Mouse (Mus musculus) right cerebral cortex, postnatal 36 days (tissue): ENCODE data around the gene Mboat7.

Experiments used
- DNase-seq, 2 experiments: peaks; one replicate each; pipeline ENCODE4 v3.0.0; 2022; ENCODE audit warnings: low spot score in 2 of 2, mixed read lengths in 1 of 2

Gene Mboat7

GRCm38 (mm10) chr7:3692382-3692986, 839 bp downstream of the Mboat7 start, which contains the start of gene Tsen34:
Gene Tsen34, plus strand, starts transcription at chr7:3692863.
- DNase-seq: no peak

GRCm38 (mm10) chr7:3691919-3692318, 1.4 kb downstream of the Mboat7 start:
- no peak for DNase-seq

- DNase-seq: no peak
Measured at GRCm38 (mm10) chr7:3685400-3686187, 7.7 kb downstream of the Mboat7 start.

DNA sequence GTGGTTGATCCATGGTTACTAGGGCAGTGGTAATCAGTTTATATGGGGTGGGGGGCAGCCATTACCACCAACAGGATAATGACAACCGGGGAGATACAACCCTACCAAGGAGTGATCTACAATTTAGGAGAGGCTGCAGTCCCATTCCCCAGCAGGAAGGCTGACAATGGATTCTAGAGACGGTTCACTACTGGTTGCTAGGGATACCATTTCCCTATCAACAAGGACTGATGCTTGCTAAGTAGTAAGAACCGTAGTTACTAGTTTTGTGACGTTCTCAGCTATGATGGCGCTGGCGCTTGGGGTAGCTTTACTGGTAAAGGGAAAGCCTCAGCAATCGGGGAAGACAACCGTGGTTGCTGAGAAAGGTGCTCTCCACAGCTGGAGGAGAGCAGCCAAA, 8.6 kb downstream of the Mboat7 start:
- no peak for DNase-seq

- no peak for DNase-seq
Measured at GRCm38 (mm10) chr7:3683908-3684550, 9.3 kb downstream of the Mboat7 start.

DNA sequence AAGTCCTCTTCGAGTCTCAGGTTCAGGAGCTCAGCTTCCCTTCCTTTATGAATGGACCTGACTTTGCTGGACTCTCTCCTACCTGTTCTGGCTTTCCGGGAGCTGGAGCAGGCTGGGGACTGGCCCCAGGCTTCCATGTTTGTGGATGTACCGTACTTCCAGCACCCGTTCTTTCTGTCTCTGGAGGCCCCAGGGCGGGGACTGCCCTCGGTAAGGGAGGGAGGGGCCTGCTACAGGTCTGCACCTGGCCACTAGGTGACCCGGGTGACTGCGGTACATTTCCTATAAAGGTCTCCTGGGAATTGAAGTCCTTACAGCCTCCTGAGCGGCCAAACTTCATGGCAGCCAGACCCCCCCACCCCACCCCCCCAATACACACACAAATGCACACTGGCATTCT, 16.0 kb downstream of the Mboat7 start, which contains the start of gene Tmc4:
Gene Tmc4 (minus strand): TSS at position 212 of the 400 bp plus-strand sequence.
- no peak for DNase-seq

DNA sequence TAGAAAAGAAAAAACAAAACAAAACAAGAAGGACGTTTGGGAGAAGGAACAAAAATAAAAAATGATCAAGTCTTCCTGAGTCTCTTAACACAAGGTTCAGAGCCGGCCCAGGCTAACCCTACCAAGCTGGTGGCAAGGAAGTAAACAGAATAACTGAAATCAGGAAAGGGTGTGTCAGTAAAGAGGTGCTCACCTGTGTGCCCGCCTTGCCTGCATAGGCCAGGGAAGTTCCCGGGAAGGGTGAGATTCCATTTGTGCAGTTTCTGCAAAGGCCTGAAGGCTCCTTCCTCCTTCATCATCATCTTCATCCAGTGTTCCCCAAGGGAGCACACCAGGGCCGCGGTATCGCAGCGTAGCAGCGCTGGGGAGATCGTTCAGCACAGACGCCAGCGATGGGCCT, 17.0 kb downstream of the Mboat7 start:
- DNase-seq: no peak

- DNase-seq: no peak
Measured at GRCm38 (mm10) chr7:3675228-3675548, 18.1 kb downstream of the Mboat7 start.

DNA sequence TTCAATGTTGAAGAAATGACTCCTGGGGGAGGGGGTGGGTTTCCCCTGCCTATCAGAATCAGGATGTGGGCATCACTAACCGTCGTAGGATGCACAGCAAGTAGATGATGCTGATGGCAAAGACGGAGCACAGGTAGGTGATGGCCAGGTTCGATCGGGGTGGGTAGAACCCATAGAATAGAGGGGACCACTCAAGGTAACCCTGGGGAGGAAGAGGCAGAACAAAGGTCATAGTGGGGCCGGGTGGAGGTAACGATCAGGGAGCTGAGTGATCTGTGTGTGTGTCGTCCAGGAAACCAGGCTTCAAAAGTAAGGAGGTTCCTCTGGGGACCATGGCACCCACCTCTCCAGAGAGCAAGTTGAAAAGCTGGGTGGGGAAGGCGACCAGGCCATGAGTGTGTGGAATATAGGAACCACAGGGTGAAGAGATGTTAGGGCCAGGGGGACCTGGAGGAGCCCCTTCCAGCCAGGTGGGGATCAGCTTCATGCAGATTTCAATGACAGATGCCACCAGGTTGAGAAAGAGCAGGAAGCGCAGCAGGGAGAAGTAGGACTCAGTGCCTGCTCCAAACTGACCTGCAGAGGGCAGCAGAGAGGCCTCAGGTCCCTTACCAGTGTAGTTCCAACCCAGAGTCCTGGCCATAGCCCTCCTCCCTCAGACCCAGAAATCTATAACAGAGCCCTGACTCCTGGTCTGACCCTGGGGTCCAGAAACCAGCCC, 18.7 kb downstream of the Mboat7 start:
- peak; percentile 59 to 65 for DNase-seq

GRCm38 (mm10) chr7:3666921-3667391, 26.4 kb downstream of the Mboat7 start:
- no peak for DNase-seq

- DNase-seq: peak; percentile 95 to 98
Measured at GRCm38 (mm10) chr7:3665215-3666114, 27.9 kb downstream of the Mboat7 start, which contains the start of gene Leng1. Gene Leng1, minus strand, starts transcription at chr7:3665840.

DNA sequence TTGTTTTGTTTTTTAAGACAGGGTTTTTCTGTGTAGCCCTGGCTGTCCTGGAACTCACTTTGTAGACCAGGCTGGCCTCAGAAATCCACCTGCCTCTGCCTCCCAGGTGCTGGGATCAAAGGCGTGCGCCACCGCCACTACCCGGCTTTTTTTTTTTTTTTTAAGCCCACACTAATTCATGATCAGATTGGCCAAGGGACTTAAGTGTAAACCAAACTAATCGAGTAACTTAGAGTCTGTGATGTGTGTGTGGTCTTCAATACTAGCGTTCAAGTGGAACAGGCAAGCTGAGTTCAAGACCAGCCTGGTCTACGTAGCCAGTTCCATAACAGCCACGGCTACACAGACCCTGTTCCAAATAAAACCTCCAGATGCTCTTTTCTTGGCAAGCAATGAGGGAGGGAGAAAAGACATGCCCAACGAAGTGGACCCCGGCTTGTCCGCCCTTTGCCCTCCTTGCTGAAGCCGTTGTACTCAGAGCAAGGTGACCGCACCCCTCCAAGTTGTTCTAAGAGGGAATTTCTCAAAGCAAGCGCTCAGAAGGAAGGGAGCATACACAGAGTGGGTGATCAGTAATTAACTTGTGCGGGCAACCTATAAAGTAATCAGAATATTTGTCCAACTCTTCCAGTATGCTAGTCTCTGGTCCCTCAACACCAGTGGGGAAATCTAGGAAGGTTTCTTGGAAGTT, 28.7 kb downstream of the Mboat7 start:
- DNase-seq: no peak

DNA sequence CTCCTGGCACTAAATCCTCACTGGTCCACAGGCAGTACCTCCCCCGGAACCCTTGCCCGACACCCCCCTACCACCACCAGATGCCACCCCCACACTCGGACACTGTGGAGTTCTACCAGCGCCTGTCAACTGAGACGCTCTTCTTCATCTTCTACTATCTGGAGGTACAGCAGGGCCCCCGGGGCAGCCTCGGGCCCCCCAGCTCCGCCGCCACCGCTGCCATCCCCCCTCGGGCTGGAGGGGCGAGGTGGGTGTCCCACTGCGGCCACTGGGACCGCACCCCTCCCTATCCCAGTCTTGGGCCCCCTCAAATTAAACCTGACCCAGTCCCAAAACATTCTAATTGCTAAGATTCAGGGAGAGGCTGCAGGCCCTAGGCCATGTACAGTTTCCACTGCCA, 34.7 kb downstream of the Mboat7 start:
- no peak for DNase-seq

GRCm38 (mm10) chr7:3656966-3657365, 36.4 kb downstream of the Mboat7 start:
- no peak for DNase-seq

- no peak for DNase-seq
Measured at GRCm38 (mm10) chr7:3646641-3647040, 46.7 kb downstream of the Mboat7 start.

DNA sequence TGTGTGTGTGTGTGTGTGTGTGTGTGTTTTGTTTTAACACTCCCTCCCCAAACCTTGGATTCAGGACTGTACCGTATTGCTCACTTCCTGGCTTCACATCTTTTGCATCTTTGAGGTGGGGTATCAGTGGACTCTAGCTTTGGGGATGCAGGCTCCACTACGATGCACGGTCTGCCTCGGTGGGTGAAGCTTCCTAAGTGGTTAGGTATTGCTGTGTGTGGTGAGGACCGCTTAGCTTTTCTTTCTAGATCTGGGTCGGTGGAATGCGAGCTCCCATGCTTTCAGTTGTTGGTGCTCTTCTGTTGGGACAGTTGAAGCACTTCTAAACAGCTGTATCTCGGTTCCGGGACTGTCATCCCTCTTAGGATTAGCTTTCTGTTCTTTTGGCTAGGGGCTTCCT, 47.1 kb downstream of the Mboat7 start:
- DNase-seq: no peak

DNA sequence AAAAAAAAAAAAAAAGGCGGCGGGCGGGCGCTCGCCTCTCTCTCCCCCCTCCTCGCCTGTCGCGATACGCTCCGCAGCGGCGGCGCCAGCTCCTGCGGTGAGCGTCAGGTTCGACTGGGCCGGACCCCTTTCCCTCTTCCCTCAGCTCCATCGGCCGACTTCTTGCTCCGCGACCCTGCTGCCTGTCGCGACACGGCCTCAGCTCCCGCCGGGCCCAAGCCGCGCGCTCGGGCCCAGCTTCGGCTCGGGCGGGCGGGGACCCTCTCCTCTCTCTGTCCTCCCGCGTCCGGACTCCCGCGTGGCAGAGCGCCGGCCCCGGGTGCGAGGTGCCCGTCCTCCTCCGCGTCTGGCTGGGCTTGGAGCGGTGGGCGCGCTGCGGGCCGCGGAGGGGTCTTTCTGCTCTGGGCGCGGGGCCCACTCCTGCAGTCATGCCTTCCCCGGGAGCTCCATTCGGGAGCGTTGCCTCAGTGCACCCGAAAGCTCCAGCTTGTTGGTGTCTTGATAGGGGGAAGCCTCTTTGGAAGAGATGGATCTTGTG, 47.8 kb downstream of the Mboat7 start:
- no peak for DNase-seq

- peak; percentile 100 for DNase-seq
Measured at GRCm38 (mm10) chr7:3644672-3645487, 48.4 kb downstream of the Mboat7 start, which contains the start of gene Cnot3. Gene Cnot3, plus strand, starts transcription at chr7:3645268.

- no peak for DNase-seq
Measured at GRCm38 (mm10) chr7:3644348-3644671, 49.0 kb downstream of the Mboat7 start.
